Mouse (Mus musculus): ENCODE data around the gene Krt7. TPM values are rescaled to one million over a fixed set of nuclear protein-coding genes. Genes with fewer than 3 reads are reported as not detected.

Gene Krt7
- polyA plus RNA-seq, 1 experiment from 2014 or later = 0.12 TPM

DNA sequence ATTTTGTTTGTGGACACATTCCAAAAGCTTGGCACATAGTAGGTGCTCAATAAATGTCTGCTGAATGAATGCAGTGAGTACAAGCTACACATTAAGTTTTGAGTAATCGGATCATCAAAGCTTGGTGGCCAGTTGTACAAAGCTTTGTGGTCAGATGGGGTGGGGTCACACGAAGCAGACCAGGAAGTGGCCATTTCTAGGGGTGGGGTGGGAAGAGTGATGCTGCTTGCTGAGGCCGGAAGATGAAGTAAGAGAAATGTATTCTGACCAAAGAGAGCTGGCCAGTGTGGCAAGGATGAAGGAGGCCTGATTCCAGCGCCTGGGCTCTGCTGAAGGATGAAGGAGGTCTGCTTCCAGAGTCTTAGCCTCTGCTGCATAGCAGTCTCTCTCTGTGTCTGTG, 58.2 kb downstream of the Krt7 start:
- ATAC-seq (ENCODE audit: low FRiP score, low TSS enrichment) (no peak), DNase-seq (no peak)
- Histone ChIP-seq H3K27ac (replicated peaks; ENCODE audit: low read depth, low read length) (no peak overlapping the region), H3K36me3 (ENCODE audit: control insufficient read depth, insufficient read depth, low read length) (no peaks in the 10 kb centered on the region), H3K4me2 (ENCODE audit: low read length) (no peak overlapping the region), H3K9ac (replicated peaks; ENCODE audit: low read length) (no peak overlapping the region), H3K9me3 (ENCODE audit: control insufficient read depth, low read length) (no peaks in the 10 kb centered on the region), H3K4me3 (replicated peaks; ENCODE audit: low read depth, low read length) (no peak overlapping the region), H3K27me3 (ENCODE audit: control insufficient read depth, insufficient read depth, low read length) (no peaks in the 10 kb centered on the region), H3K4me1 (ENCODE audit: control insufficient read depth, insufficient read depth, low read length) (no peaks in the 10 kb centered on the region)
- WGBS = 89% methylated on average over 4 of the region's 4 CpGs

DNA sequence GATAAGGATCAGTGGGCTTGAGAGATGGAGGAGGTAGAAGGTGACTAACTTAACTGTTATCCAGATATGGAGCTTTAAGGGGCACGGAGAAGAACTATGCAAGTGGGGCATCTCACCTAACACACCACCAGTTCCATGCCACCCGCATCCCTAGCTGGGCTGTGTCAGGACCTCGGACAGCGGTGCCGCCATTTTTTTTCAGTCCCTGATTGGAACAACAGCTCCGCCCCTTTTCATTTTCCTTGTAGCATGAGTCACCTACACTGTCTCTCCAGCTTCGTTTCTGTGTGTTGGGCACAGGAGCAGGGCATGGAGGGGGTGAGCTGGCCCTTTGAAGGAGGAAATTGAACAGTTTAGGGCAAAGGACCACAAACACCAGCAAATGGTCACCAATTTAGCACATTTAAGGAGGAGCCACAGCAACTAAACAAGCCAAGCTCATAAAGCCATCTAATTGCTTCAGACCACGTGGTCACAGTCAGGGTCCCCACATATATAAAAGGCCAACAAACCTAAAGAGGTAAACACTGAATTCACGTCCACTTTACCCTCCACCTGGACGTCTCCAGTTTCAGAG, 62.2 kb downstream of the Krt7 start, which contains the start of gene Krt86:
TSS of gene Krt86 (plus strand) at position 527 of the 577 bp plus-strand sequence.
- no peaks in the 10 kb centered on the region for H3K36me3 ChIP-seq (ENCODE audit: control insufficient read depth, insufficient read depth, low read length)
- no peak within 1 kb of the TSS for H3K9ac ChIP-seq (replicated peaks; ENCODE audit: low read length)
- no peak within 1 kb of the TSS for H3K27ac ChIP-seq (replicated peaks; ENCODE audit: low read depth, low read length)
- no peak within 1 kb of the TSS for H3K4me3 ChIP-seq (replicated peaks; ENCODE audit: low read depth, low read length)
- no peaks in the 10 kb centered on the region for H3K9me3 ChIP-seq (ENCODE audit: control insufficient read depth, low read length)
- no peak within 1 kb of the TSS for H3K4me2 ChIP-seq (ENCODE audit: low read length)
- no peaks in the 10 kb centered on the region for H3K4me1 ChIP-seq (ENCODE audit: control insufficient read depth, insufficient read depth, low read length)
- ATAC-seq (ENCODE audit: low FRiP score, low TSS enrichment) = no peak
- DNase-seq = no peak
- no peaks in the 10 kb centered on the region for H3K27me3 ChIP-seq (ENCODE audit: control insufficient read depth, insufficient read depth, low read length)
- 39% methylated on average over 10 of the region's 10 CpGs for WGBS

DNA sequence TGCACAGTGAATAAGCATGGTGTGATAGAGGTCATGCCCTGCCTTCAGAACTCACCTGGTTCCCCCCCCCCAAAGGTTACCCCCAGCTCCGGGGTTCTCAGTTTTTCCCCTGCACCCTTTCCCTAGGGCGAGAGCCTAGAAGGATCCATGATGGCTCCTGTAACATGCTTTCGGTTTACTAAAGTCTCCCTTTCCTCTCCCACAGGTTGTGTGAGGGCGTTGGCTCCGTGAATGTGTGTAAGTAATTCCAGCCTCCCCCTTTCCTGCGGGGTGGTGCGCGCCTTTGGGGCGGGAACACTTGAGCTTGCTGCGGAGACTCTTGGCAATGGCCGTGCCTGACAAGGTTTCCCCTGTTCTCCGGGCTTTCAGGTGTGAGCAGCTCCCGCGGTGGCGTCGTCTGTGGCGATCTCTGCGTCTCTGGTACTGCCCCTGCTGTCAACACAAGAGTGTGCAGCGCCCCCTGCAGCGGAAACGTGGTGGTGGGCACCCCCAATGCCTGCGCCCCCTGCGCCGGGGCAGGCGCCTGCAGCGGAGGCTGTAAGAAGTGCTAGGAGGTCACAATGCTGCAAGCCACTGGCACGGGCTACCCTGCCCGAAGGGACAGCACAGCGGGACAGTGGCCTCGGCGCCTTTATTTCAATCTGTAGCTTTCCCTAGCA, 68.3 kb downstream of the Krt7 start:
- ATAC-seq (ENCODE audit: low FRiP score, low TSS enrichment) = no peak

DNA sequence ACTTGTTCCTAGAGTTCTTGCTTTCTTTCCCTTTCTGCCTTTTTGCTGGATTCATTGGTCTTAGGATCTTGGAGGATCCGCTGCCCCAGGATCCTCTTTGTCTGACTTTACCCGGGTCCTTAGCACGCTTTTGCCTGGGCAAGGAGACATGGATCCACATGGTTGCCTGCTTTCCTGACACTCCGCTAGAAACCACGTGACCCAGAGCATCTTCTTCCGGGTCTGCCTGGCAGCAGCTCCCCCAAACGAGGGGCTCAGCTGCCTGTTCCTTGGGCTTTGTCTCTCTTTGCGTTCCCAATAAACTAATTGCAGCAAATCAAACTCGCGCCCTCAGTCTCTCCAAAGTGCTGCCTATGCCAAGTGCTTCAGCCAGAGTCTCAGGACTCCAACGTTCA, 68.8 kb downstream of the Krt7 start:
- ATAC-seq (ENCODE audit: low FRiP score, low TSS enrichment) (no peak), DNase-seq (peak; percentile 61)
- Histone ChIP-seq H3K4me1 (ENCODE audit: control insufficient read depth, insufficient read depth, low read length) (peaks cover 12% of the 10 kb centered on the region), H3K9ac (replicated peaks; ENCODE audit: low read length) (peak overlapping the region; percentile 37; the same call in 1 of the 2 replicates), H3K27me3 (ENCODE audit: control insufficient read depth, insufficient read depth, low read length) (no peaks in the 10 kb centered on the region; the same call in 1 of the 2 replicates), H3K4me2 (ENCODE audit: low read length) (peak overlapping the region; percentile 68), H3K9me3 (ENCODE audit: control insufficient read depth, low read length) (no peaks in the 10 kb centered on the region), H3K27ac (replicated peaks; ENCODE audit: low read depth, low read length) (no peak overlapping the region), H3K4me3 (replicated peaks; ENCODE audit: low read depth, low read length) (peak overlapping the region; percentile 26), H3K36me3 (ENCODE audit: control insufficient read depth, insufficient read depth, low read length) (no peaks in the 10 kb centered on the region)
- WGBS = 32% methylated on average over 11 of the region's 11 CpGs

More for the DNA sequence above, 68.3 kb downstream of the Krt7 start:
- 10% methylated on average over 31 of the region's 31 CpGs for WGBS
- Histone ChIP-seq H3K27me3 (ENCODE audit: control insufficient read depth, insufficient read depth, low read length) (no peaks in the 10 kb centered on the region; the same call in 1 of the 2 replicates), H3K9me3 (ENCODE audit: control insufficient read depth, low read length) (no peaks in the 10 kb centered on the region), H3K4me2 (ENCODE audit: low read length) (peak overlapping the region; percentile 68), H3K27ac (replicated peaks; ENCODE audit: low read depth, low read length) (no peak overlapping the region), H3K36me3 (ENCODE audit: control insufficient read depth, insufficient read depth, low read length) (no peaks in the 10 kb centered on the region), H3K4me1 (ENCODE audit: control insufficient read depth, insufficient read depth, low read length) (peaks cover 12% of the 10 kb centered on the region), H3K9ac (replicated peaks; ENCODE audit: low read length) (peak overlapping the region; percentile 37; the same call in 1 of the 2 replicates), H3K4me3 (replicated peaks; ENCODE audit: low read depth, low read length) (peak overlapping the region; percentile 26)
- DNase-seq = peak; percentile 73

MicroRNAs encoded within 50 kb of the gene (microRNA counts, 519-probe panel; counts per million panel counts)
- microRNA mmu-miR-1941-3p = not detected
- not detected for microRNA mmu-miR-1941-5p

Small RNA genes within 50 kb of the gene (microRNA-seq; reads per million reads assigned to microRNA genes)
- not detected for gene Mir1941

Other genes starting within 250 kb of the Krt7 start
- gene Acvr1b, start 237.0 kb upstream of the Krt7 start, polyA plus RNA-seq (2014; fragmentation: Nextera tagmentation; extraction: Ambion mirVana) = 30.4 and 39.0 TPM in 2 replicates
- 0.93 and 0.97 TPM in 2 replicates for gene Grasp, start 186.9 kb upstream of the Krt7 start, polyA plus RNA-seq (2014; fragmentation: Nextera tagmentation; extraction: Ambion mirVana)
- 2.9 and 3.5 TPM in 2 replicates for gene Nr4a1, start 156.8 kb upstream of the Krt7 start, polyA plus RNA-seq (2014; fragmentation: Nextera tagmentation; extraction: Ambion mirVana)
- gene Atg101, start 126.8 kb upstream of the Krt7 start, polyA plus RNA-seq (2014; fragmentation: Nextera tagmentation; extraction: Ambion mirVana) = 61.2 and 87.4 TPM in 2 replicates
- gene 6030408B16Rik, start 117.8 kb upstream of the Krt7 start, polyA plus RNA-seq (2014; fragmentation: Nextera tagmentation; extraction: Ambion mirVana) = 0.30 and 0.51 TPM in 2 replicates
- gene Krt80, start 40.9 kb upstream of the Krt7 start, polyA plus RNA-seq (2014; fragmentation: Nextera tagmentation; extraction: Ambion mirVana) = not detected in 2 replicates
- gene Krt87, start 27.8 kb downstream of the Krt7 start, polyA plus RNA-seq (2014; fragmentation: Nextera tagmentation; extraction: Ambion mirVana) = 0.09 and 0.26 TPM in 2 replicates
- gene Krt88, start 36.7 kb downstream of the Krt7 start, polyA plus RNA-seq (2014; fragmentation: Nextera tagmentation; extraction: Ambion mirVana) = not detected in 2 replicates
- gene Krt81, start 52.7 kb downstream of the Krt7 start, polyA plus RNA-seq (2014; fragmentation: Nextera tagmentation; extraction: Ambion mirVana) = not detected in 2 replicates
- 0.11 and 0.12 TPM in 2 replicates for gene Krt86, start 62.4 kb downstream of the Krt7 start, polyA plus RNA-seq (2014; fragmentation: Nextera tagmentation; extraction: Ambion mirVana)
- gene Krt83, start 80.5 kb downstream of the Krt7 start, polyA plus RNA-seq (2014; fragmentation: Nextera tagmentation; extraction: Ambion mirVana) = not detected in 2 replicates
- gene Gm49425, start 106.2 kb downstream of the Krt7 start, polyA plus RNA-seq (2014; fragmentation: Nextera tagmentation; extraction: Ambion mirVana) = not detected in 2 replicates
- gene Krt84, start 121.8 kb downstream of the Krt7 start, polyA plus RNA-seq (2014; fragmentation: Nextera tagmentation; extraction: Ambion mirVana) = not detected in 2 replicates
- not detected in 2 replicates for gene Krt82, start 139.6 kb downstream of the Krt7 start, polyA plus RNA-seq (2014; fragmentation: Nextera tagmentation; extraction: Ambion mirVana)
- 0.08 TPM in 1 of 2 replicates, not detected in the other for gene Krt90, start 151.9 kb downstream of the Krt7 start, polyA plus RNA-seq (2014; fragmentation: Nextera tagmentation; extraction: Ambion mirVana)
- 0.07 and 0.15 TPM in 2 replicates for gene Krt75, start 162.9 kb downstream of the Krt7 start, polyA plus RNA-seq (2014; fragmentation: Nextera tagmentation; extraction: Ambion mirVana)
- not detected in 2 replicates for gene Gm5414, start 217.1 kb downstream of the Krt7 start, polyA plus RNA-seq (2014; fragmentation: Nextera tagmentation; extraction: Ambion mirVana)
- not detected in 2 replicates for gene Gm5478, start 236.3 kb downstream of the Krt7 start, polyA plus RNA-seq (2014; fragmentation: Nextera tagmentation; extraction: Ambion mirVana)